Mouse (Mus musculus): ENCODE data around the gene Ugcg.

Gene Ugcg

DNA sequence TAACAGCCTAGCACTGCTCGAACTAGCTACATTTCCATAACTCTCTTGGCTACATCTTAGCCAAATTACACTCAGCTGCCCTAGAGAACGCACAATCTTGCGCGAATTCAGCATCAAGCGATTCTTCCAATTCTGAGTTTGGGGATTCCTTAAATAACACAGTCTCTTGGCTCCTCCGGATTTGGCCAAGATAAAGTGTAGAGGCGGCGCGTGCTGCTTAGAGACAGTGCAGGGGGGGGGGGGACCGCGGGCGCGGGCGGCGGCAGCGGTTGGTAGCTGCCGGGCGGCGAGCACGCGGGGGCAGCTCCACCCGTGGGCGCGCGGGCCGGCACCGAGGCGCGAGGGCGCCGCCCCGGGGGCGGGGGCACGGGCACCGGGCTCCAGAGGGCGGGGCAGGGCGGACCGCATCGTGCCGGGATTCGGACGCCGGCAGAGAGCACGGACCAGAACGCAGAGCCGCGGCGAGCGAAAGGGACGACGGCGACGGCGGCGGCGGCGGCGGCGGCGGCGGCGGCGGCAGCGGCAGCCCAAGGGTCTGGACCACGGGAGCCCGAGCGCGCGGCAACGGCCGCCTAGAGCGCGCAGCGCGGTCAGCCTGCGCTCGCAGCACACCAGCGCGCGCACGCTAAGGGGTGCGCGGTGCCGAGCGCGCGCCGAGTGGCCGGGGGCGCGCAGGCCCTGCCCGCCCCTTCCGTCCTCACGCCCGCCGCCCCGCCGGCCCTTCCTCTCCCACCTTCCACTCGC is at the start of gene Ugcg:
Gene Ugcg (plus strand): TSS at position 456 of the 744 bp plus-strand sequence.
- peak; percentile 91 for DNase-seq (ENCODE audit: low read depth, low spot score)

DNA sequence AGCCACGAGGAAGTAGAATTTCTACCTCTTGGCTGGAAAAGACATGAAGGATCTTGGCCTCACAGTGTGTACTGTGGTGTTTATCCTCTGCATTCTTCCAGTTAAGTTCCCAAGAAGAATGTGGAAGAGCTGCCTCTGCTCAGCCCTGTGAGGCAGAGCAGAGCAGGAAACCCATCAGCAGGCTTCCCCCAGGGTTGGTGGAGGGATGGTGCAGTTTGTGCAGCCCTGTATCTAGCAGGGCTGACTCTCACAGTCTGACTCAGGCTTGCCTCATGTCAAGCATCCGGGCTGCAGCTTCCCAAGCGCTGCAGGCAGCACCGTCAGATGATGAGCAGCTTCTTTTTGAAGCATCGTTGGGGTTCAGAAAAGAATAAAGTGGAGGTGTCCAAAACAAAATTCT is 40.0 kb upstream of the Ugcg start:
- DNase-seq (ENCODE audit: low read depth, low spot score), result no peak

DNA sequence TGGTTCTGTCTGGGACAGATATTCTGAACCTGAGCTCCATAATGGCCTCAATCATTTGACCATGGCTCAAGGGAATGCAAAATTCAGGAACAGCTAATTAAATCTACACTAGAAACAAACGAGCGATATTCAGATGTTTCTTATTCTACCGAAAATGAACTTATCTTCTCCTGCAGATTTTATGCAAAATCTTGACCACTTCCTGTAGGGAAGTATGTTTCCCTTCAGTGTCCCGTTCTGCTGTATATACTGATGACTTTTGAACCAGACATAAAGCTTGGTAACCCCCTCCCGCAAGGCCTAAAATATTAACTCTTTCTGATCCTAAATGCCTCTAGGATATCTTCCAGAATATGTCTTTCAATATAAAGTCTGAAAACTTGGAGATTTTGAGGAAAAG is 38.1 kb upstream of the Ugcg start:
- DNase-seq (ENCODE audit: low read depth, low spot score), result no peak

DNA sequence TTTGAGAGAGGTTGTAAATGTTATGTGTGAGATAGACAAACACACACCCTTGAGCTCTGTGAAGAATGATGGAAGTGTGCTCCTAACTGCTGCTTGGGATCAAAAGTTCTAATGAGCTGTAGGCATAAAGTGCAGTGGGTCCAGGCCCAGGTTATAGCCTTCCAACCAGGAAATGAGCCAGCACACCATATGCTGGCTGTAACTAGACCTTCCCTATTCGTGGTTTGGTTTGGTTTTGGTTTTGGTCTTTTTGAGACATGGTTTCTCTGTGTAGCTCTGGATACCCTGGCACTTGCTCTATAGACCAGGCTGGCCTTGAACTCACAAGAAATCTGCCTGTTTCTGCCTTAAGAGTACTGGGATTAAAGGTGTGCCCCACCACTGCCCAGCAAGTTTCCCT is 37.1 kb upstream of the Ugcg start:
- no peak for DNase-seq (ENCODE audit: low read depth, low spot score)

DNA sequence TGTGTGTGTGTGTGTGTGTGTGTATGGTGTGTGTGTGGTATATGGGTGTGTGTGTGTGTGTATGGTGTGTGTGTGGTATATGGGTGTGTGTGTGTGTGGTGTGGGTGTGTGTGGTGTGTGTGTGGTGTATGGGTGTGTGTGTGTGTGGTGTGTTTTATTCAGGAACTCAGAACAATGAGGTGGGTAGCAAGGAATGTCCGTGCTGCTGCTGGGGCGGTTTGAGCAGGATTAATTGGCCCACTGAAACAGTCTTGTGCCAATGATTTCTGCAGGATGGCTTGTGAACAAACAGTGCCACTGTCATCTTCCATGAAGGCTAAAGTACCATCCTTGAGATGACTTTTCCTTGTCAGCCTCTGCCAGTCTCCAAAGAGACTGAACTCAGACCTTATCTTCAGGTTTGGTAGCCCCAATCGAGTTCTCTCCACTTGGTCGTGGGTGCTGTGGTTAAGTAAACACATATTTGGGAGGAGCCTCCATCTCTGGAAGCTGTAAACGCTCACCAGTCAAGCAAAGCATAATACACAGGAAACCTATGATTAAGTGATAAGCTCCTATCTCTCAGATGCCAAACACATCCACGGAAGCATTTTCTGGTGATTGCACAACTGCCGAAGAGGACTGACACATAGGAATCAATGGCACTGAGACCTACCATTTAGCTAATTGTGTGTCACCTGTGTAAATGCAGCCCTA is 32.0 kb upstream of the Ugcg start:
- DNase-seq (ENCODE audit: low read depth, low spot score), result no peak

DNA sequence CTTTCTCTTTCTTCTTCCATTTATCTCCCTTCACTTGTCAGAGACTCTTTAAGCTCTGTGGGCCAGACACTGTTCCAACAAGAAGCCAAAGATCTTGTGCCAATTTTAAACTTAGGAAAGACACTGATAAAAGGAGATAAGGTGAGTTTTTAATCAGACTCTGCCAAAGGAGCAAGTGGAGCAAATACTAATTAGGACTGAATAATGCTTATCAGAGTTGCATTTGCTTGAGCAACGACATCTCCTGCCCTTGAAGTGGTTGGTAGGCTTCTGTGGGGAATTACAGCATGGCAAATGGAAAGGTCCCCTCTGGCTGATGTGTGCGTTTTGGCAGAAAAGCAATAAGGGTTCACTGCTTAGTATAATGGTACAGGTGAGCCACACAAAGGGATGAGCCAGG is 31.4 kb upstream of the Ugcg start:
- no peak for DNase-seq (ENCODE audit: low read depth, low spot score)

DNA sequence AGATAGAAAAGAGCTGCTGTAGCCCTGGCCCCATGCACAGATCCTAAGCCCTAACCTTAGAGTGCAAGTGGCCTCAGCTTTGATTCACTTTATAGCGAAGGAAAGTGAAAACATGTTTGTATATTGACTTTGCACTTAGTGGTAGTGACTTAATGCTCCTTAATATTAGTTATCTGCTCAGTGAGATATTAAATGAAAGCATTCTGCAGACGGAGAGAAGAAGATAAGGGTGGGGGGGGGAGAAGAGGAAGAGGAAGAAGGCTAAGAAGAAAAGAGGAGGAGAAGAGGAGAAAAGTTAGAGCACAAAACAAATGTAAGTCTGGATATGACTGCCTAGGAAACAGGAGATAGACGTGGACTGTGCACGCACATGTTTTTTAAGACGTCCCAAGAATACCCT is 28.8 kb upstream of the Ugcg start:
- DNase-seq (ENCODE audit: low read depth, low spot score), result no peak

DNA sequence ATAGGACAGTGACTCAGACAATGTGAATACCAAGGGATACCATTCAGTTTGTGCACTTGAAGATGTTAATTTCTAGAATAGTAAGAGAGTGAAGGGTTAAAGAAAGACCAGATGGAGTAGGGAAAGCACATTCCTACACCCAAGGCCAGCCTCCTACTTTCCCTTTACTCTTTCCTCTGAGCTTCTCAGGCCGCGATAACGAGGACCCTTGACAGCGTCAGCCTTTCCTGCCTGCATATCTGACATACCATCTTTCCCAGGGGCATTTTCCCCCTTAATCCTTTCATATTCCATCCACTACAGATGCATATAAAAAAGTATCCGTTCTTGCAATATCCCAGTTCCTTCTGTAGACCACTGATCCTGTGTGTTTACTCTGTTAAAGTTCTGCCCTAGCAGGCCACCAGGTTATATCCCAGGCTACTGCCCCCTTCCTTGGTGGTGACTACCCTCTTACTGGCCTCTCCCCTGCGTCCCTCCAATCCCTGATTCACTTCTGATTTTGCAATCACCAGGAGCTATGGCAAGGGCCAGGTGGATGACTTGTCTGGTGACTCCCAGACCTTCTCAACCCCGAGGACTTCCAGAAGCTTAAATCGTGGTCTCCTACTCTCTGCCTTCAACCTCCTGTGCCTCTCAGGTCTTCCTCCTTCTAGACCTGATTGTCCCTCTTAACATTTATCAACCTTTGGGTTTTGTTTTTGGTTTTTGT is 27.9 kb upstream of the Ugcg start:
- no peak for DNase-seq (ENCODE audit: low read depth, low spot score)

DNA sequence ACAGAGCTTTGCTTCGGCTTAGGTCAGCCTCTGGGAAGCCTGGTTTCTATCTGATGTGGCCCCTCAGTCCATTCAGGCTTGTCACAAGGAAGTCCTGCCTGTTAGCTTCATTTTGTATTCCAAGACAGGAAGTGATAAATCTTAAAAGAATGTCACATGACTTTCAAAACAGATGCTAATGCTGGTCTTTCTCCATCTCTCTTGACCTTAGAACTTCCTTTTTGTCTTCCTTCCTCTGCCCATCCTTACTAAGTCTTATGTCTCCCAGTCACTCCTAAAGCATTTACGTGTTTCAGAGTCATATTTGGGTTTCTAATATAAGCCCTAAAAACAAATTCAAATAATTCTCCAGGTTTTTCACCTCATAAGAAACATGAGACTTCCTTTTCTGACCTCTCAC is 25.0 kb upstream of the Ugcg start:
- no peak for DNase-seq (ENCODE audit: low read depth, low spot score)

DNA sequence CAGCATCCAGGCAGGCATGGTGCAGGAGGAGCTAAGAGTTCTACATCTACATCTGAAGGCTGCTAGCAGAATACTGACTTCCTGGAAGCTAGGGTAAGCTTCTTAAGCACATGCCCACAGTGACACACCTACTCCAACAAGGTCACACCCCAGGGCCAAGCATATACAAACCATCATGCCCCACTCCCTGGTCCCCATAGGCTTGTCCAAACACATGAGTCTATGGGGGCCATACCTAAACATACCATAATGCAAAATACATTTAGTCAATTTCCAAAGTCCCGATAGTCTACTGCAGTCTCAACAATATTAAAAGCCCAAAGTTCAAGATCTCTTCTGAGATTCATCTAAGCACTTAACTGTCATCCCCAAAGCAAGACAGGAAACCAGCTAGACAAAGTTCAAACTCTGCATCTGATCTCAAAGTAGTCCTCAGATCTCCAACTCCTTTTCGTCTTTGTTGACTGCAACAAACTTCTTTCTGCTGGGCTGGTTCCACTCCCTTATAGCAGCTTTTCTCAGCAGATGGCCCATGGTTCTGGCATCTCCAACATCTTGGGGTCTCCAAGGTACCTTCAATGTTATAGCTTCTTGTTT is 21.7 kb upstream of the Ugcg start:
- DNase-seq (ENCODE audit: low read depth, low spot score), result no peak

DNA sequence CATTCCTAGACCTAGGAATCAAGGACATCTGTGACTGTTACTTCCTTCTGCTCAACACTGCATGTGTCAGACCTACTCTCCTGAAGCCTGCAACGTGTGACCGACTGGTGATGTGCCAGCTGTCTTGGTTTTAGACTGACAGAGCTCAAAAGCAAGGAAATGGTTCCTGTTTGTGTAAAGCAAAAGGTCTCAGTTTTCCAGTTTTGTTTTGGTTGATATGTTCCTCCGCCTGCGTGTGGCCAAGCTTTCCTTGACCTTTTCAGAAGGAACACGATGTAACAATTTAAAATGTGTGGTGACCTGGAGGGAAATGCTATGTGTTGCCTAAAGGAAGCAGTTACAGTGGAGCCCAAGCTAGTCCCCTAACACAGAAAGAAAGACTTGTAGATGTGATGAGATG is 19.1 kb upstream of the Ugcg start:
- no peak for DNase-seq (ENCODE audit: low read depth, low spot score)

DNA sequence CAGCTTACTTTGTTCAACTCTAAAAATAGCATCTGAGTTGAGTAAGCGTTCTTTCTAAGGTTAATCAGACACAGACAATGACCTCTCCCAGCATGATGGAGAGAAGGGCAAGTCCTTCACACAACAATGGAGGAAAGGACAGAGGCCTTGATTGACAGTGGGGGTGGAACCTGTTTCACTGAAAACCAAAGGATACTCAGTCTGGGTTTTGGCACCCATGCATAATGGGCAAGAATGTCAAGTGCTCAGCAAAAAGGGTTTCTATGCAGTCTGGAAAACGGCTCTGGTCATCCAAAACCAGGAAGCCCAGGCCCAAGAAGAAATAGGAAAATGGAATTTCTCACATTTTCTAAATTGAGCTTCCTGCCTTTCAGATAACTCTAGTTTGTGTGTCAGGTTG is 16.4 kb upstream of the Ugcg start:
- DNase-seq (ENCODE audit: low read depth, low spot score), result no peak

DNA sequence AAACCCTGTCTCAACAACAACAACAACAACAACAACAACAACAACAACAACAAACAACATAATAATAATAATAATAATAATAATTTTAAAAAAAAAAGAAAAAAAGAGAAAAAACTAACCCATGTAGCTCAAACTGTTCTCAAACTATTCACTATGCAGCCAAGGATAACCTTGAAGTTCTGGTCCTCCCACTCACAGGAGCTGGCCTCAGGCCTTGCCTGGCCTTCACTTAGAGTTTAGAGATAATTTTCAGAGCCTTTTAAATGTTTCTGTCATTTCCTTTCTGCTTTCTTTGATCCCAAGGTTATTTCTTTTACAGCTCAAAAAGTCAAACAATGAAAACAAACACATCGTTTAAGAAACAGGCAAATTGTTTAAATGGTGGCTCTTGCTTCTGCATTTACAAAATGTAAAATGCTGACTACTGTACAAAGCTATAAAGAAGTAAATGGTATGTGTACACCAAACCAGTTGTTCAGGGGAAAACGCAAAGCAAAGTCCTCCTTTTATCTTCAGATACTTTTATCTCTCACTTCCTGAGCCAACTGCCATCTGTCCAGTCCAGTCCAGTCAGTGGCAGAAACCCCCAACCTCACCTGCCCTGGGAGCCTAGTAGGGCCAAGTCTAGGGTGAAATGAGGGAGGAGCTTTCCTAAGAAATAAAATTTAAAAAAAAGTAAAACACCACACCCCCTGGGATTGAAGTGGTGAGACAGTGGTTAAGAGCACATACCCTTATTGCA is 15.7 kb upstream of the Ugcg start:
- no peak for DNase-seq (ENCODE audit: low read depth, low spot score)

DNA sequence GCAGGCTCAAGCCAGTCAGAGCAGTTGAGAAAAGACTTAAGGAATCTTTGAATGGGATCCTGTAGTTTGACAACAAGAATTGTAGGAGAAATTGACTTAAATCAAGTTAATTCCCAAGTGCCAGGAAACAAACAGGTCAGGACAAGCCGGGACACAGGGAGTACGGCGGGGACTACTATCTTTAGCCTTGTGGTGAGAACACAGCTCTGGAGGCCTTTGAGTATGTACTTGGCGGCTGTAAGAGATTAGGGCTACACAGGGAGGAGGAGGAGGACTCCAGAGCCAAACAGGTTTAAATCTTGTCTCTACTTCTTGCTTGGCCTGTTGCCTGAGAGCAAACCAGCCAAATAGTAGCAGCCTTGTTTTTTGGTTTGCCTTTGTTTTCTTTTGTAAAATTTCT is 14.1 kb upstream of the Ugcg start:
- DNase-seq (ENCODE audit: low read depth, low spot score), result no peak

DNA sequence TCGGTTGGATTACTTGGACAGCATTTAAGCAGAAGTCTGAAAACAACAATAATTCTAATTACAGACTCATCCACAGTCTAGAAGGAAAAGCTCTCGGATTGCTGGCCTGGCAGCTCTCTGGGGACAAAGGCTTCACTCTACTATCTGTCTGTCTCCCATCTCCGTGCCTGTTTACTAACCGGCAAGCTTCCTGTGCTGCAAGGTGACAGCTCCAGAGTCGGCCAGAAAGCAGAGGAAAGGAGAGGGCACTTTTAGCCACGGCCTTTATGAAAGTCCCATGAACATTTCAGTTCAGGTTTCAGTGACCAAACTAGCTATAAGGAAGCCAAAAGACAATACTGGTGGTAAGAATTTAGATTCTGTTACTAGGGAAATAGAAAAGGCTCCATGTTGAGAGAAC is 13.1 kb upstream of the Ugcg start:
- no peak for DNase-seq (ENCODE audit: low read depth, low spot score)

DNA sequence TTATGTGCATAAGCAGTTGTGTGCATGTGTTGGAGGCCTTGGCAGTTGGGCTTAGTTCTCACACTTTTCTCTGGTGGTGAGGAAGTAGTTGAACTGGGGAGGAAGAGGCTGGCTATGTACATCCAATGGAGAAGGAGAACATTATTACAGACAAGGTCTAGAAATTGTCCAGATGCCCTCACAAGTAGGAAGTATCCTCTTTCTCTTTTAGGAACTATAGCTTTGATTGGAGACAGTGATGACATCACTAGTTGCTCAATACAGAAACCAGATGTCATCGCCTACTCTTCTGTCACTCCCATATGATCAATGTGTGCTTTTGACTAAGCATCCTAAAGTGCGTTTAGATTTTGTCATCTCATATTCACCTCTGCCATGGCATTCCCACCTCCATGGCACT is 11.5 kb upstream of the Ugcg start:
- no peak for DNase-seq (ENCODE audit: low read depth, low spot score)

DNA sequence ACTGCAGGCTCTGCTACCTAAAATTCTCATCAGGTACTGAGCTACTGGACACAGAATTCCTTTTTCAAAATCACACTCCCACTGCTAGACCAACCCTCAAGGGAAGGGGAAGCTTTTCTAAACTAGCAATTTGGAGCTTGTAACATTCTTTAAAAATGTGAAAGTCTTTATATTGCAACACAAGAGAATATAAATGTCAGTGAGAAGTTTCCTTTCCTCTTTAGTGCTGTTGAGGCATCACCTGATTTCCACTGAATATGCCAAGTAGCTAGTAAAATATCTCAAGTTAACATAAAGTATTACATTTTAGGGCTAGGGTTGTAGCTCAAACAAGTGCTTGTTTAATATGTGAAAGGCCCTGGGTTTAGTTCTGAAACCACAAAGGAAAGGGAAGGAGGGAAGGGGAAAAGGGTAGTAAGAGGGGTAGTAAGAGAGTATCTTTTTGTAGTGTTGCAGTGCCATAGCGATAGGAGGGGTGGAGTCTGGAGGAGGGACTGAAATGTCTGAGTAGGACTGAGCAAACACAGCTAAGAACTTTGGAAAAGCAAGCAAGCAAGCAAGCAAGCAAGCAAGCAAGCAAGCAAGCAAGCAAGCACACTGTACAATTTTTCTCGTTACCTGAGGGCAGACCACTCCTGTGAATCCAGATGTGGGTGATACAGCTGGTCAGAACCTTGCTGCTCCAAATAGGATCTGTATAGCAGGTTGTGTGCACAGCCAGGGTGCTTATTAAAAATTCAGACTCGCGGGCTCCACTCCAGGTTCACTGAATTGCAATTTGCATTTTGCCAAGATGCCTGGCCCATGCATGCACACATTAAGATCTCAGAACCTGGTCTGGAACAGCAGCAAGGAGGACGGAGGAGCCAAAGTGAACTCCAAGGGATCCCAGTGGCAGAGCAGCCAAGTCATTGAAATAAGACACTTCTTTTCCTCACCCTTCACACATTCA is 7.5 kb upstream of the Ugcg start:
- no peak for DNase-seq (ENCODE audit: low read depth, low spot score)

DNA sequence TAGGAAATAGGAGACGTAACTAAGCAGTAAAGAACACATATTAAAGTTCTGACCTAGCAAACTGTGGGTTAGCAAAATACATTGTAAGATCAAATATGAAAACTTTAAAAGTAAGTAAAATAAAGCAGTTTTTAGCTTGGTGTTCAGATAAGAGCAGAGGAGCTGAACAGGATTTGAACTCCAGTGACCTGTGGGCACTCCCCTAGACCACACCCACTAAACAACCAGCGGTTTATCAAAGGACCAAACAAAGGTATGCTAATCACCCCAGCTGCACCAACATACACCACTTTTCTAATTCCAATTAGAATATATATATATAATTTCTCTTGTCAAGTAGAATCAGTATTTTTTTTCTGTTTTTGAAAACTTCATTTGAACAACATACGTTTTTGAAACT is 3.4 kb upstream of the Ugcg start:
- DNase-seq (ENCODE audit: low read depth, low spot score), result no peak

DNA sequence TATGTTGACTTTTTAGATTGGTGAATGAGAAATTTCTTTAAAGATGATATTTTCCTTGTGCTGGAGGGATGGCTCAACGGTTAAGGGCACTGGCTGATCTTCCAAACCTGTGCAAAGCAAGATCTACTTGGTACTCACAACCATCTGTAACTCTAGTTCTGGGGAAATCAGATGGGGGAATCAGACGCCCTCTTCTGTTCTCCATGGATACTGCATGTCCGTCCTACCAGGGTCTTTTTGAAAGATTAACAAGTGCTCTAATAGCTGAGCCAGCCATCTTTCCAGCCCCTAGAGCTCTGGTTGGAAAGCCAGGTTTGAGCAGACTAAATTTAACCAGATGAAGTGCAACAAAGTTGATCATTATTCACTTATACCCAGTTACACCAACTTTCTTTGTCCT is 1.8 kb upstream of the Ugcg start:
- peak; percentile 80 for DNase-seq (ENCODE audit: low read depth, low spot score)

DNA sequence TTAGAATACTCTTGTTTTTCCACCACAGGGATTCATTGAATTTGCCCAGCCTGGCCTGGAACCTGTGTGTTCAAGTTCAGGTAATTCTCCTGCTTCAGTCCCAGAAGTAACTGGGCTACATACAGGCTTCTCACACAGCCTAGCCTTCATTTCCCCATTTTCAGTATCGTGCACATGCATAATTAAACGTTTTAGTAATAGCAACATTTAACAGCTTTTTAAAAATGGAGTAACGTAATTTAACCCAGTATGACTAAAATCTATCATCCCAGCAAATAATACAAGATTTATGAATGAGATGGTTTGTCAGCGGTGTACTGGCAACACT is 619 bp upstream of the Ugcg start:
- peak; percentile 85 for DNase-seq (ENCODE audit: low read depth, low spot score)

Data from A20 (cell line).